Mouse (Mus musculus) embryonic facial prominence, embryonic 12.5 days (tissue): Measurements from ENCODE around the gene Dync1li2. TPM values are rescaled to one million over a fixed set of nuclear protein-coding genes. Genes with fewer than 3 reads are reported as not detected.

ENCODE experiments used
- ATAC-seq: fragments of 200-750 bp; cut with Nextera tagmentation; 2 replicates; pipeline ENCODE4 v1.8.0; 2017; ENCODE audit not compliant: insufficient number of reproducible peaks, insufficient read depth, low FRiP score, low TSS enrichment
- H3K27ac ChIP-seq: fragments of 300-500 bp; sonication (generic); 2 replicates; pipeline ENCODE4 v1.5.1; 2016; ENCODE audit warnings: mild to moderate bottlenecking
- H3K27me3 ChIP-seq: fragments of 300-500 bp; sonication (generic); 2 replicates; pipeline ENCODE4 v1.6.1; 2016; ENCODE audit warnings: mild to moderate bottlenecking, moderate library complexity
- H3K36me3 ChIP-seq: fragments of 300-500 bp; sonication (generic); 2 replicates; pipeline ENCODE4 v1.6.1; 2016; ENCODE audit warnings: mild to moderate bottlenecking
- H3K4me1 ChIP-seq: fragments of 300-500 bp; sonication (generic); 2 replicates; pipeline ENCODE4 v1.6.1; 2016
- H3K4me2 ChIP-seq: fragments of 300-500 bp; sonication (generic); replicated peaks from 2 replicates; pipeline ENCODE4 v1.6.1; 2016; ENCODE audit warnings: mild to moderate bottlenecking, moderate library complexity
- H3K4me3 ChIP-seq: fragments of 300-500 bp; sonication (generic); 2 replicates; pipeline ENCODE4 v1.5.1; 2016; ENCODE audit warnings: mild to moderate bottlenecking
- H3K9ac ChIP-seq: fragments of 300-500 bp; sonication (generic); 2 replicates; pipeline ENCODE4 v1.6.1; 2016; ENCODE audit warnings: mild to moderate bottlenecking, moderate library complexity
- H3K9me3 ChIP-seq: fragments of 300-500 bp; sonication (generic); 2 replicates; pipeline ENCODE4 v1.6.1; 2016; ENCODE audit warnings: mild to moderate bottlenecking, moderate library complexity
- WGBS: fragments of 180-500 bp; shearing (Covaris S2); methylation state at CpG from one replicate; pipeline ENCODE4 v1.1.7; 2016; 5-methylcytosine and 5-hydroxymethylcytosine counted together
- polyA plus RNA-seq: library from polyadenylated mRNA; unstranded; fragments of >200 nt; fragmentation: Nextera tagmentation; extraction: Ambion mirVana; gene quantifications from 2 replicates; pipeline ENCODE4 v1.2.1, GENCODE M21; 2016

Dync1li2 gene
- 87.3 and 89.1 TPM in 2 replicates for polyA plus RNA-seq

- Histone ChIP-seq H3K9ac (peak within 1 kb of the TSS; percentile 91), H3K4me3 (peak within 1 kb of the TSS; percentile 92), H3K27me3 (no peaks in the 10 kb centered on the region), H3K9me3 (no peaks in the 10 kb centered on the region), H3K4me2 (peak within 1 kb of the TSS; percentile 76), H3K36me3 (peaks cover 27% of the 10 kb centered on the region), H3K27ac (peak within 1 kb of the TSS; percentile 88), H3K4me1 (peaks cover 10% of the 10 kb centered on the region)
- WGBS = under 1% methylated on average over 75 of the region's 75 CpGs
- ATAC-seq = peak; percentile 75
Measured at GRCm38 (mm10) chr8:104442299-104443124, at the start of gene Dync1li2. Gene Dync1li2 (minus strand): TSS chr8:104443047.

- Histone ChIP-seq H3K36me3 (no peaks in the 10 kb centered on the region), H3K9ac (no peak overlapping the region), H3K4me1 (no peaks in the 10 kb centered on the region), H3K27me3 (no peaks in the 10 kb centered on the region), H3K9me3 (no peaks in the 10 kb centered on the region), H3K27ac (no peak overlapping the region), H3K4me2 (no peak overlapping the region), H3K4me3 (no peak overlapping the region)
- no peak for ATAC-seq
- WGBS = 69% methylated on average over 1 of the region's 1 CpGs
Measured at GRCm38 (mm10) chr8:104479091-104479490, 36.2 kb upstream of the Dync1li2 start.

- 79% methylated on average over 3 of the region's 3 CpGs for WGBS
- no peak for ATAC-seq
- Histone ChIP-seq H3K4me1 (no peaks in the 10 kb centered on the region), H3K27me3 (no peaks in the 10 kb centered on the region), H3K27ac (no peak overlapping the region), H3K36me3 (no peaks in the 10 kb centered on the region), H3K9ac (no peak overlapping the region), H3K4me2 (no peak overlapping the region), H3K4me3 (no peak overlapping the region), H3K9me3 (no peaks in the 10 kb centered on the region)
Measured at GRCm38 (mm10) chr8:104472465-104472864, 29.6 kb upstream of the Dync1li2 start.

GRCm38 (mm10) chr8:104467463-104467862 lies 24.6 kb upstream of the Dync1li2 start:
- Histone ChIP-seq H3K4me3 (no peak overlapping the region), H3K27me3 (no peaks in the 10 kb centered on the region), H3K36me3 (no peaks in the 10 kb centered on the region), H3K4me1 (no peaks in the 10 kb centered on the region), H3K9me3 (no peaks in the 10 kb centered on the region), H3K9ac (no peak overlapping the region), H3K27ac (no peak overlapping the region), H3K4me2 (no peak overlapping the region)
- no peak for ATAC-seq
- WGBS = 71% methylated on average over 2 of the region's 2 CpGs

- WGBS = 89% methylated on average over 3 of the region's 3 CpGs
- H3K9me3 ChIP-seq = no peaks in the 10 kb centered on the region
- H3K4me3 ChIP-seq = no peak overlapping the region
- no peak overlapping the region for H3K9ac ChIP-seq
- ATAC-seq = no peak
- H3K27ac ChIP-seq = no peak overlapping the region
- H3K36me3 ChIP-seq = no peaks in the 10 kb centered on the region
- no peaks in the 10 kb centered on the region for H3K27me3 ChIP-seq
- H3K4me1 ChIP-seq = no peaks in the 10 kb centered on the region
- H3K4me2 ChIP-seq = no peak overlapping the region
Measured at GRCm38 (mm10) chr8:104452177-104452576, 9.3 kb upstream of the Dync1li2 start.

GRCm38 (mm10) chr8:104448796-104449195 lies 5.9 kb upstream of the Dync1li2 start:
- H3K27me3 ChIP-seq = no peaks in the 10 kb centered on the region
- H3K27ac ChIP-seq = no peak overlapping the region
- no peaks in the 10 kb centered on the region for H3K4me1 ChIP-seq
- no peak for ATAC-seq
- no peaks in the 10 kb centered on the region for H3K36me3 ChIP-seq
- H3K4me2 ChIP-seq = no peak overlapping the region
- no peaks in the 10 kb centered on the region for H3K9me3 ChIP-seq
- H3K4me3 ChIP-seq = no peak overlapping the region
- WGBS = 78% methylated on average over 3 of the region's 3 CpGs
- no peak overlapping the region for H3K9ac ChIP-seq

- WGBS = 80% methylated on average over 3 of the region's 3 CpGs
- ATAC-seq = no peak
- H3K36me3 ChIP-seq = no peaks in the 10 kb centered on the region
- H3K9me3 ChIP-seq = no peaks in the 10 kb centered on the region
- no peaks in the 10 kb centered on the region for H3K27me3 ChIP-seq
- H3K9ac ChIP-seq = no peak overlapping the region
- no peak overlapping the region for H3K4me2 ChIP-seq
- no peak overlapping the region for H3K4me3 ChIP-seq
- H3K27ac ChIP-seq = no peak overlapping the region
- H3K4me1 ChIP-seq = peaks cover 8% of the 10 kb centered on the region
Measured at GRCm38 (mm10) chr8:104446016-104446415, 3.2 kb upstream of the Dync1li2 start.

- no peak overlapping the region for H3K4me3 ChIP-seq
- no peak overlapping the region for H3K9ac ChIP-seq
- H3K4me1 ChIP-seq = peaks cover 10% of the 10 kb centered on the region
- peaks cover 3% of the 10 kb centered on the region; the same call in 1 of the 2 replicates for H3K36me3 ChIP-seq
- H3K4me2 ChIP-seq = no peak overlapping the region
- no peaks in the 10 kb centered on the region for H3K9me3 ChIP-seq
- ATAC-seq = no peak
- no peak overlapping the region for H3K27ac ChIP-seq
- WGBS = 62% methylated on average over 6 of the region's 6 CpGs
- H3K27me3 ChIP-seq = no peaks in the 10 kb centered on the region
Measured at GRCm38 (mm10) chr8:104445248-104445647, 2.4 kb upstream of the Dync1li2 start.

- Histone ChIP-seq H3K9me3 (no peaks in the 10 kb centered on the region), H3K4me1 (peaks cover 10% of the 10 kb centered on the region), H3K36me3 (peaks cover 22% of the 10 kb centered on the region), H3K27me3 (no peaks in the 10 kb centered on the region), H3K9ac (peak overlapping the region; percentile 91; the same call in 1 of the 2 replicates), H3K4me2 (peak overlapping the region; percentile 76; the same call in 1 of the 2 replicates), H3K4me3 (peak overlapping the region; percentile 92), H3K27ac (no peak overlapping the region)
- ATAC-seq = no peak
- WGBS = 63% methylated on average over 7 of the region's 7 CpGs
Measured at GRCm38 (mm10) chr8:104443125-104443679, 355 bp upstream of the Dync1li2 start.

GRCm38 (mm10) chr8:104441613-104442012 lies 1.2 kb downstream of the Dync1li2 start:
- peak overlapping the region; percentile 92 for H3K4me3 ChIP-seq
- H3K9ac ChIP-seq = peak overlapping the region; percentile 91
- peak overlapping the region; percentile 76 for H3K4me2 ChIP-seq
- no peaks in the 10 kb centered on the region for H3K27me3 ChIP-seq
- H3K4me1 ChIP-seq = peaks cover 10% of the 10 kb centered on the region
- no peak for ATAC-seq
- H3K36me3 ChIP-seq = peaks cover 36% of the 10 kb centered on the region
- H3K27ac ChIP-seq = no peak overlapping the region
- H3K9me3 ChIP-seq = no peaks in the 10 kb centered on the region
- 66% methylated on average over 7 of the region's 7 CpGs for WGBS

GRCm38 (mm10) chr8:104439461-104439860 lies 3.4 kb downstream of the Dync1li2 start:
- Histone ChIP-seq H3K27me3 (no peaks in the 10 kb centered on the region), H3K36me3 (peaks cover 57% of the 10 kb centered on the region)
- WGBS = 93% methylated on average over 8 of the region's 8 CpGs

More at GRCm38 (mm10) chr8:104439461-104439860, 3.4 kb downstream of the Dync1li2 start:
- Histone ChIP-seq H3K9me3 (no peaks in the 10 kb centered on the region), H3K9ac (no peak overlapping the region), H3K27ac (no peak overlapping the region), H3K4me2 (no peak overlapping the region), H3K4me1 (peaks cover 10% of the 10 kb centered on the region), H3K4me3 (no peak overlapping the region)
- ATAC-seq = no peak
